Mouse (Mus musculus) mouse embryonic stem cell (cell line): ENCODE data around the gene Mettl26.

Experiments
- in situ Hi-C, 2 experiments: fragments of 300-500 bp; cut with MboI; formaldehyde crosslinking; loops; 1 replicate in 1 of 2; 3 replicates in 1 of 2; pipeline ENCODE4 v1.14.3; 2019 to 2020; ENCODE audit warnings: low sequenced_read_pairs in 2 of 2, low pct_unique_long_range_greater_than_20kb in 1 of 2, mixed read lengths in 1 of 2; ENCODE audit not compliant: unreplicated experiment in 1 of 2

The Mettl26 gene

DNA sequence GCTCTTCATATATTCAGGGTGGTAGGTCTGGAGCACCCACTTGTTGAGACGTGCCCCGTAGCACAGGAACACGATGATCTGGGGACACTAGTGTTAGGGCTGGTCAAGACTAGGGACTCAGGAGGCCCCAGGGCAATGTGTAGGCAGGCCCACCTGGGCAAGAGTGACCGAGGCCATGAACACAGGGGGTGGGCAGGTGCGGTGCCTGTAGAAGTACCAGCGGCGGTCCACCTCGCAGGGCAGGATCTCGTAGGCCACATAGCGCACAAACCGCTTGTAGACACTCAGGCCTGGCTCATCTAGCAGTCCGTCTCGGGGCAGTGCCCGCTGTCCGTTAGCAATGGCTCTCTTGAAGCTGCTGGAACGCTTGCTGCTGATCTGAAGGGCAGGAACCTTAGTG, 39.1 kb upstream of the Mettl26 start:
- in situ Hi-C loops = no loop called here

DNA sequence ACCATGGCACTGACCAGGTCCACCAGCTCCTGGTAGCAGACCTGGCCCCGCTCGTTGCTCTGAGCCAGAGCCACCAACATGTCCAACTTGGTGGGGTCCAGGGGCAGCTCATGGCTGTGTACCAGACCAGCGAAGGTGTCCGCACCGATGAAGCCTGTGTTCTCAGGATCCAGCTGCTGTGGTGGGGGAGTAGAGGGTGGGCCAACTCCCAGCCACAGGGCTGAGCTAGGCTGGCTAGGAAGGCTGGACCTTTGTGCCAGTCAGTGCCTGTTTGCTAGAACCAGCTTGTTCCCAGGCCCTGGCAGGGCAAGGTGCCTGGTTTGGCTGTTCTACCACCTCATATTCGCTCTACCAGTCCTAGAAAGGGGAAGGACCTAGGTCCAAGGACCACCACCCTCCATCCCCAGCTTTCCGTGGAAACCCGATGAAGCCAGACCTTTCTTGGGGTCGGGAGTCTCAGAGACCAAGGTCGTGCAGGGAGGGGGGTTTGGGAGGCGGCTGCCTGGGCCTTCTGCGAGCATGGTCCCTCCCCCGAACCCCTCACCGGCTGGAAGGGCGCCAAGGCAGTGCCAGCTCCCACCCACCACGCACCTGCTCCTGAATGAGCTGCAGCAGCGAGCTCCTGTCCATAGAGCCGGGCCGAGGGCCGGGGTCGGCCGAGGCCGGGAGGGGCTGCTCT, 38.3 kb upstream of the Mettl26 start:
- in situ Hi-C loops = no loop called here

DNA sequence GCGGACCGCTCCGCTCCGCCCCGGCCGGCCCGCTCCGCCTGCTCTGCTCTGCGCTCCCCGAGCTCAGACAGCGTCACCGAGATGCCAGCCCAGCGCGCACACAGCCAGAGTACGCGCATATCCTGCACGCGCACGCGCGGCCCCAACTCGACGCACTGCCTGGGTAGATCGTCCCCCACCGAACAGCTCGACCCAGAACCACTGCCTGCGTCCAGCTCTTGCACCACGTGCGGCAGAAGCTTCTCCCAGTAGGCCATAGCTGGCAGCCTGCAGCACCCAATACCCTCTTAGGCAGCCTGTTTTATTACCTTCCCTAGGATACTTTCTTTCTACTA, 37.8 kb upstream of the Mettl26 start, which contains the start of gene Rhbdl1:
Rhbdl1 (minus strand) TSS at position 220 of the 335 bp plus-strand sequence.
- in situ Hi-C loops = no loop called here

DNA sequence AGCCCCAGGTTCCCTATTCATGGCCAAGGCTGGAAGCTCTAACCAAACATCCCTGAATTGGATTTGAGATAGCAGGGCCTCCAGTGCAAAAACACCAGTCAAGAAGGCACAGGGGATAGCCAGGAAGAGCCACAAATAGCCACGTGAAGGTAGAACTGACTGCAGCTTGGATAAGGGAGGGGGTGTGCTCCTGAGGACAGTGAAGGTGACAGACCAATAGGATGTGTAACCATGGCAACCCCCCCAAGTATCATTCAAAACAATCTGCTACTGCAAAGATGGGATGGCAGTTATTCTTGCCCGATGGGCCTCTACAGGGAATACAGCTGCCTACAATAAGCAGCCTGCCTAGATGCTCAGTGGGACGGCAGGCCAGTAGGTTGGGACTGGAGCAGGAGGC, 37.3 kb upstream of the Mettl26 start:
- in situ Hi-C loops = no loop called here

DNA sequence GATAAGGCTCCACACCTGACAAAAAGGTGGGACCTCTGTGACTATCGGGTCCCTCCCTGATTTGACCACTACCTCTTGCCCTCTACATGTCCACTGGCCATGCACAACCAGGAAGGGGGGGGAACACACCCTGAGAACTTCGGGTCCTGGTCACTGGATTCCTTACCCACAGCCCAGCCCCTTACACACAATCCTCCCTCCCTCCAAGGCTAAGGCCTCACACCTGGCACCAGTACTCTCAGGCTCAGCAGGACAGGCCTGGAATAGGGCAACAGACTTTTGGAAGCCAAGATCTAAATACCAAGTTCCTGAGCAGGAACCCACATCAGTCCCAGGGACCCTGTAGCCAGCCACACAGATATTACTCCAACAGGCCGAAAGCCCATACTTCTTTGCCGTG, 36.0 kb upstream of the Mettl26 start:
- in situ Hi-C loops = no loop called here

DNA sequence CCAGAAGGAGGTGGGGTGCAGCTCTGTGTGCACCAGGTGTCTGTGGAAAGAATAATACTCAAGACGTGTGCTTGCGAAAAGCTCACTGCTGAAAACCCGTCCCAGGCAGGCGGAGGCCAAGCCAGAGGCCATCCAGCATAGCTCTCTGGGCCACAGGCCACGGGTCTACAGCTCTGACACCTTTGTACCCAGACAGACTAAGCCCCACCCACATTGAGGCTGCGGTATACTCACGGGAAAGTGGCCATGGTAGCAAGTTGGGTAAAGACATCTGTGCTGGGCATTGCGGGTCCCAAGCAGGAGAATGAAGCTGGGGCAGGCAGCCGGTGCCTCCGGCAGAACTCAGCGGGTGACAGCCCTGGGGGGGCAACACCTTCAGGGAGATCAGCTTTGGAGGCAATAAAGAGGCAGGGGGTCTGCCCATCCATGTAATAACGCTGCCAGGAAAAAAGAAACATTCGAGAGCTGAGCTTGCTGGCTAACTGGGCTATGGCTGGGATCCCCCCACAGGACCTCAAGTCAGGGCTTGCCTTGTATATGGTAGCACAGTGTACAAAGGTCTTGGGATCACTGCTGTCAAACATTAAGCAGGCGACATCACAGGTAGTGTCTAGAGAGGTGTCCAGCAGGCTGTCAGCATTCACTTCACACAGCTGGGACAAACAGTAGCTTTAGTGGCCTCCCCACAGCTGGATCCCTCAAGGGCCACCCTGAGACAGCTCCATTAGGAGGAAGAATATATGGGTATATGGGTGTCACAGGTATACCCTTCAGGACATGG, 35.2 kb upstream of the Mettl26 start:
- in situ Hi-C loops = no loop called here

DNA sequence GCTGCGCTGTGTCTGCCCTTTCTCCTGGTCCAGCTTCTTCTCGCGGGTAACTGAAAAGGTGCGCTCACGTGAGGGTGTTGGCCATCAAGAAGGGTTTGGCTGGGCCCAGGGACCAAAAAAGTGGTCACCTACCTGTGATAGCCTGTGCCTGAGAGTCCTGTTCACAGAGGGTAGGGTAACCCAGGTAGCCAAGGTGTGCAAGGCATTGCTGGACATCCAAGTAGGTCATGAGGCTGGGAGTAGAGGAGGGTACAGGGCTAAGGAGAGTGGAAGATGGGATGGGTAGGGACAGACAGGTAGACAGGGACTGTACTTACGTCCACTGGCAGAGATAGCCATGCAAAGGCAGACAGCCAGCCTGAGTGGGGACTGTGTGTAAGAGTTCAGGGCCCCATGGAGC, 34.4 kb upstream of the Mettl26 start:
- in situ Hi-C loops = no loop called here

DNA sequence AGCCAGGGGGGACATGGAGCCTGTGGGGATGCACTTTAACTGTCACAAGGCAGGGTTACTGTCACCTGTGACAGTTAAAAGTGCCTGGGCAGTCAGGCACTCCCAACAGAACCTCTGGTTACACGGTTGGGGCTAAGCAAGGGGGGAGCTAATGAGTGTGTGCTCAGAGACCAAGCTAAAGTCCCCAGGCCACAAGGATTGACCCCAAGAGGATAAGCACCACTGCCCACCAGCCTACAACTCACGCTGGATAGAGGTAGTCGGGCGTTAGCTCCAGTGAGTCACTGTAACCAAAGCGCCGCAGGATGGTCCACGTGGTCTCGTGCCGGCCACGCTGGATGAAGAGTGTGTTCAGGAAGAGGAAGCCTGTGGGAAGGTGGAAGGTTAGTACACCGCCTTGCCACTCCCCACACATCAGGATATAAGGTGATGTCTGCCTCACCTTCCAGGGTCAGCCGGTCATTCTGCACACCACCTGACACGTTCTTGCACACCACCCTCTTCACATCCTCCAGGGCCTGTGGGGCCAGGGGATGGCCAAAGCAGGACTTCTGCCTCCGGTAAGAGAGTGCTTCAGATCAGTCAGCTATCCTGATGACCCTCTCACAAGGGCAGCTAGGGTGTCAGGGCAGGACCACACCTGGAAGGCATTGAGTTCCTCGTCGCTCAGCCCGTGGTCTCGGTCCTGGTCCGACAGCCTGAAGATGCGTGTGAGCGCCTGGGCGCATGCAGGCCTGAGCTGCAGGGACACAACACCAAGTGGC, 33.6 kb upstream of the Mettl26 start, which contains the start of gene Gm20683:
Gm20683 (minus strand) TSS at position 647 of the 764 bp plus-strand sequence.
- in situ Hi-C loops = no loop called here

DNA sequence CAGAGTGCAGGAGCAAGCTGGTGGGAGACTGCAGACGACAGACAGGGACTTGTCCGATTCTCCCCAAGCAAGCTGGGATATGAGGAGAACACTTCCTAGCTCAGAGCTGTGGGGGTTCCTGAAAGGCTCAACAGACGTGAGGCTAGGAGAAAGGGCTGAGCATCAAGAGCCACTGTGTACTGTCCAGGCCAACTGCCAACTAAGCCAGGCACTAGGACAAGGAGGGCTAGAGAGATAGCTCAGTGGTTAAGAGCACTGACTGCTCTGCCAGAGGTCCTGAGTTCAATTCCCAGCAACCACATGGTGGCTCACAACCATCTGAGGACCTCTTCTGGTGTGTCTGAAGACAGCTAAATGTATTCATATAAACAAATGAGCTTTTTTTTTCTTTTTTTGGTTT, 32.4 kb upstream of the Mettl26 start:
- in situ Hi-C loops = no loop called here

DNA sequence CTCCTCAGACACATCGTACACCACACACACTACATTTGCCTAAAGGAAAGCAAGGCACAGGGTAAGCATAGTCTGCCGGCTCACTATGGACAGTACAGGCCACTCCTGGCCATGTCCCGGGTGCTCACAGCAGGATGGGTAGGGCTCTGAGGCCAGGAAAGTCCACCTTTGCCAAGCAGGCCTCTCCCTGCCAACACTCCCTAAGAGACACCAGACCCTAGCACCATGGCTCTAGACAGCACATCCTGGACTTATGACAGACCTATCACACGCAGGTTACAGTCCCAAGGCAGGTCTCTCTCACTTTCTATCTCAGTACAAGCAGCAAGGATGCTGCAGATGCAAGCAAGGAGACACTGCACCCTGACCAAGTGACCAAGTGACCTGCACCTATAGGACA, 31.8 kb upstream of the Mettl26 start:
- in situ Hi-C loops = no loop called here

DNA sequence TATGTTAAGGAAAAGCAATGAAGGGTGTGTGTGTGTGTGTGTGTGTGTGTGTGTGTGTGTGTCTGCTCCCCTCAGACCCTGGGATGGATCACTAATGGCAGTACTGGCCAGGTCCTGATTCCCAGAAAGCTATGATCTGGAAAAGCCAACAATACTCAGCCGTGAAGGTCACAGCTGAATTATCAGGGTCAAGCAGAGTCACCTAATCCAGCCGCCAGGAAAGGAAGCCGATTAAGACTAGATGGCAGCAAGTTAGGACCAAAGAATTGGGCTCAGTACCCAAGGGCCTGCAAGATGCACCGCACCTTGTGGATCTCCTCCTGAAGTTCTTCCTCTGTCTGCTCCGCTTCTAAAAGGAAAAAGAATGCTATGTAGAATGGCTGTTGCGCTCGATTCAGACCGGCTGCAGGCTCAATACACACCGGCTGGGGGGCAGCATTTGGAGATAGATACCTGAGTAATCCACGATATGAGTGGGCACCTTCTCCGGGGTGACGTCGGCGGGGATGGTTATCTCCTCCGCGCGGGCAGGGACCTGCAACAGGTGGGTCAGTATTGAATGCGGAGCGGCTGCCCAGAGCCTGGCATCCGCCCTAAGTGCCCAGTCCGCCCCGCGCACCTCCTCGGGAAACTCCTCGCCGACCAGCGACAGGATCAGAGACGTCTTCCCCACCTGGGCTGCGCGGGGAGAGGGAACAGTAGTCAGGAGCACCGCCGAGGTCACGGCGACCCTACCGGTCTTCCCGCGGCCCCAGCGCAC, 31.1 kb upstream of the Mettl26 start:
- in situ Hi-C loops = no loop called here

DNA sequence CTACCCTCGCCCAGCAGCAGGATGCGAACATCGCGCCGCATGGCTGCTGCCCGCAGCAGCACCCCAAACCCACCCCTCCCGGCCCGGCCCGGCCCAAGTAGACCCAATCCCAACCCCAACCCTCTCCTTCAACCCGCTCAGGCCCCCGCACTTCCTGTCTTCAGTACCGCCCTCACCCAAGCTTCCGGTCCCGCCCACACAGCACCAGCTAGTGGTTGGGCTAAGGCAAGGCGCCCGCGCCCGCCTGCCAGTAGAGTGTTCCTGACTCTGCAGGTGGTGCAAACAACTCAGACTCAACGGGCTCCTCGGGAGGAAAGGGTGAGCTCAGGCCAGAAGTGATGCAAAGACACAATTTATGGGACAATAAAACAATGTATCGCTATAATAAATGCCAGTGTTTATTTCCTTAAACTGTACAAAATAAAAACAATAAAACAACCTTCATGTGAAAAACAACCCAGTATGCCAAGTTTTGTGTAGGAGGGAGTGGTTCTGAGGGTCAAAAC, 30.4 kb upstream of the Mettl26 start, which contains the start of gene Rhot2:
Rhot2 (minus strand) TSS at position 456 of the 506 bp plus-strand sequence.
- in situ Hi-C loops = no loop called here

DNA sequence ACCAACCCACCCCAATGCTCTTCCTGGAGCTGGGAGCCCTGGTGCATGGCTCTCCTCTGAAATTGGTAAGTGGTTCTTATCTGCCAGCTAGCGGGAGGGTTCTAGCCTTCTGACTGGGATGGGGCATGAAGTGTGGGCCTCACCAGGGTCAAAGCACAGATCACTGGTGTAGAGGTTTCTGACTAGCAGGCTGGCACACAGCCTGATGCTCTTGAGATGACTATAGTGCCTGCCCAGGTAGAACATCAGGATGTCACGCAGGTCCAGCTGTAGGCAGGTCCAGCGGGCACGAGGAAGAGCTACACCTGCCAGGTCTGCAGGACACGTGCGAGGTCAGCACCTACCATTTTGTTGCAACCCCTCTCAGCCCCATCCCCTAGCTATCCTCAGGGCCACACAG, 14.6 kb upstream of the Mettl26 start:
- in situ Hi-C loops = no loop called here

DNA sequence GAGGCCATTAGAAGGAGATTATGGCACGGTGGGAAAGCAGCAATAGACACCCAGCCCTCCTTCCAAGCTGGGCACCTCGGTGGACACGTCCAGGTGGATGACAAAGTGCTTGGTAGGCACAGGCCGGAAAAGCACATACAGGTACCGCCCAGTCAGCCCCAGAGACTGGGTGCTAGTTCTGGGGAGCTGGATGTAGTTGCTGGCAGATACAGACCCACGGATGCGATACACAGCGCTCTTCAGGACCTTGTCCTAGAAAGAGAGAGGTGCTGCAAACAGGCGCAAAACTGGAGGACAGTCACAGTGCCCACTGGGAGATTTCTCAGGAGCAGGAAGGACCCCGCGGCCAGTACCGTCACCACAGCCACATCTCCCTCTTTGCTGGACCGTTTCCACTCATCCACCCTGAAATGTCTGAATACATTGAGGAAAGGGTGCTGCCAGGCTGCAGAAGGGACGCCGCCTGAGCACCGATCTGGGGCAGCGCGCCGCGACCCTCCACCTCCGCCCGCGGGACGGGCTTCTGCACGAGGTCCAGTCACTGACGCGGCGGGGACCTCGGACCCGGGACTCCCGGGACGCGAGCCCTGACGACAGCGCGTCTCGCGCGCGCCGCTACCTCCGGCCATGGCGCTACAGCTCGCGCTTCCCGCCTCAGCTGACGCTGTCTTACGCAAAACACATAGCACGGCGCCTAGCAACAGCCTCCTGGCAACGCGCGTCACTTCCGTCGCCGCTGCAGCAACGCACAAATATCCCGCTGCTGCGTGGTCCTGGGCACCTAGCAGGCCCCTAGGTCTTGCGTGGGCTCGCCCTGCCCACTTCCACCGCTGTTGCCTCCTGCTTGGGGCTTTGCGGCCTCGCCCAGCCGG, 13.8 kb upstream of the Mettl26 start, which contains the start of gene Wdr90:
Wdr90 (minus strand) TSS at position 670 of the 872 bp plus-strand sequence.
- in situ Hi-C loops = no loop called here

DNA sequence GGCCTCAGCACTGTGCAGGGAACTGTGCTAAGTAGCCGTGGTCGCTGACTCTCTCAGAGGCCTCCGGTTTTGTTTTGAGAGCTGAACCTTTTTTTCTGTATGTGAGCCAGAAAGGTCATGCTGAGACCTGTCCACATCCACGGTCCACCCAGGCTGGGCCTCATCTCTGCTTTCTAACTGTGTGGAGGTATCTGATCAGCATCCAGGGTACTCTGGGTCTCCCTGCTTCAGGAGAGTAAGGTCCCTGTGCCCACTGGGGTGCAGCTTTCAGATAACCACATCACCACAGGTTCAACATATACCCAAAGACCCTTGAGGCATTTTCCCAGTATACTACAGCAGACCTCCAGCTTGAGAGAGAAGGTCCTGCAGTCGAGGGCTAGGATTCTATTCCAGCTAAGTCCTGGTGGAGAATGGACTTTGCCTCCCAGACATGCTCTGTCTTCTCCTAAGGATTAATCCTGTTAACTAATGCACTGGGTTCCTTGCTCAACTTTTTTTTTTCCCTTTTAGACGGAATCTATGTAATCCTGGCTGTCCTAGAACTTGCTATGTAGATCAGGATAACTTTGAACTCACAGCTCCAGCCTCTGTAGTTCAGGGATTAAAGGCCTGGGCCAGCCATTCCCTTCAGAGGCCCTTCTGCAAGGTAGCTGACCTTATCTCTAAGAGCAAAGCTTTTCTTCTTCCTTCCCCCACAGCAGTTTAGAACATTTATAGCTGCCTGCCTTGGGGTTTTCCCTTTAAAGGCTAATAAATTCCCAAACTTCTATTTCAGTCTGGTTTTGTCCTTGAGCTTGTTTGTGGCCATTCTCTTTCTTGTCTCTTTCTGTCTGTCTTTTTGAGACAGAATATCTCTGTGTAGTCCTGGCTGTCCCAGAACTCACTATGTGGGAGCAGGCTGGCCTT, 12.9 kb upstream of the Mettl26 start:
- in situ Hi-C loops = no loop called here

DNA sequence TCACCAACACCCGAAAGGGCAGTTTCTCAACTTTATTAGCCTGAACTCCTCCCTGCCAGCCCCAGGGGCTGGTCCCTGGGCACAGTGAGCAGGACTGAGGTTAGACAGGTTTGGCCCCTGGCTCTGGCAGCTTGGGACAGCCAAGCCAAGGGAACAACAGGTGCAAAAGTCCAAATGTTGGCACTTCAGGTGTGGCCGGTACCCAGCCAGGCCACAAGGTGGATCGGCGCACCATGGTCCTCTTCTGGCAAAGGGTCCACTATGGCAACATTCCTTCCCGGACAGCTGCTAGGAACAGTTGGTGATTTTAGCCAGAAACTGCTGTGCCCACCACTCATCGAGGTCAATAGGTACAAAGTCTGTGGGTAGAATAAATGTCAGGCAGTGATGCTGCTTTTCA, 11.2 kb upstream of the Mettl26 start:
- in situ Hi-C loops = no loop called here

DNA sequence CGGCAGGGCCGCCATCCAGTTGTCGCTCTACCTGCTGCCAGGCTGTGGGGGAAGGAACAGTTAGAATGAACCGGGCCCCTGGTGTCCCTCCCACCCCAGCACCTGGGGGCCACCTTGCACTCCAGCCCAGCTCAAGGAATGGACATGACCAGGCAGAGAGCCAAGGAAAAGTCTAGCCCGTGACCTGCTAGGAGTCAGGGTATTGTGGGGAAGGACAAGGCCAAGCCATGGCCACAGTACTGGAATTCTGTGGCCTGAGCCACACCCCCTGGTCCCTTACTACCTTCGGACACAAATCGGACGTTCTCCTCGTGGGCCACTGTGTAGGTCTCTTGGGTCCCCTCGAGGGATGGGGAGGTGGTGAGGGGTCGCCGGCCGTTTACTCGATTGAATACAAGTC, 10.6 kb upstream of the Mettl26 start:
- in situ Hi-C loops = no loop called here
